Mouse (Mus musculus) cerebellum, adult 2 months (tissue): ENCODE data around the gene Slc2a4. TPM values are rescaled to one million over a fixed set of nuclear protein-coding genes. Genes with fewer than 3 reads are reported as not detected.
"Not testable (repeated sequence)": the region's sequence is repeated elsewhere in the genome, so short reads cannot be mapped to it uniquely, and the experiment has no call there.

ENCODE experiments used
- DNase-seq, 2 experiments: peaks; one replicate each; pipeline ENCODE4 v3.0.0; 2021
- H3K27ac ChIP-seq: fragments of 200-500 bp; 2 replicates; pipeline ENCODE4 v1.5.1; 2012; ENCODE audit warnings: low read length, control low read depth, inconsistent platforms; ENCODE audit not compliant: insufficient read depth
- H3K27me3 ChIP-seq: fragments of 200-500 bp; 2 replicates; pipeline ENCODE4 v1.6.1; 2012; ENCODE audit warnings: inconsistent platforms, mild to moderate bottlenecking, low read length, moderate library complexity; ENCODE audit not compliant: control insufficient read depth, insufficient read depth
- H3K4me1 ChIP-seq: fragments of 200-500 bp; 2 replicates; pipeline ENCODE4 v1.6.1; 2011; ENCODE audit warnings: low read length; ENCODE audit not compliant: control insufficient read depth, insufficient read depth
- H3K4me3 ChIP-seq: fragments of 200-500 bp; replicated peaks from 2 replicates; pipeline ENCODE3; 2011; ENCODE audit warnings: mild to moderate bottlenecking, low read depth, low read length, control low read depth; ENCODE audit not compliant: insufficient read depth
- CTCF ChIP-seq: fragments of 200-500 bp; IDR thresholded peaks from 2 replicates; pipeline ENCODE4 v1.5.1; 2011; ENCODE audit warnings: low read depth, mild to moderate bottlenecking, control low read depth, low read length, moderate library complexity, borderline replicate concordance; ENCODE audit not compliant: insufficient read depth
- POLR2A ChIP-seq: fragments of 200-500 bp; IDR thresholded peaks from 2 replicates; pipeline ENCODE4 v1.6.1; 2011; ENCODE audit warnings: low read length, control low read depth, borderline replicate concordance; ENCODE audit not compliant: insufficient read depth
- WGBS: fragments of 180-500 bp; shearing (Covaris S2); methylation state at CpG from one replicate; pipeline ENCODE4 v1.1.7; 2018; 5-methylcytosine and 5-hydroxymethylcytosine counted together
- polyA plus RNA-seq: library from polyadenylated mRNA; depleted of rRNA; stranded (reverse); fragments of >200 nt; gene quantifications from 2 replicates; pipeline ENCODE4 v1.2.3, GENCODE M21; 2012

Slc2a4 gene
- polyA plus RNA-seq, 1 experiment = 5.9 TPM

GRCm38 (mm10) chr11:69921114-69922011, 26.6 kb downstream of the Slc2a4 start, which contains the start of gene Eif5a:
Gene Eif5a, minus strand, starts transcription at chr11:69921958.
- H3K27me3 ChIP-seq = no peaks in the 10 kb centered on the region
- H3K4me3 ChIP-seq = peak within 1 kb of the TSS; percentile 82
- peak; percentile 100 for DNase-seq
- under 1% methylated on average over 75 of the region's 78 CpGs for WGBS
- TF ChIP-seq CTCF = peak; percentile 71; the same call in 1 of the 2 replicates
- peak; percentile 75 for TF ChIP-seq POLR2A
- H3K4me1 ChIP-seq = no peaks in the 10 kb centered on the region
- H3K27ac ChIP-seq = peak within 1 kb of the TSS; percentile 93

- DNase-seq = peak; percentile 47 to 48
- Histone ChIP-seq H3K4me3 (peak overlapping the region; percentile 80), H3K27ac (peak overlapping the region; percentile 93), H3K4me1 (no peaks in the 10 kb centered on the region), H3K27me3 (no peaks in the 10 kb centered on the region)
- WGBS = 1% methylated on average over 65 of the region's 65 CpGs
- TF ChIP-seq POLR2A = no peak
- no peak for TF ChIP-seq CTCF
Measured at GRCm38 (mm10) chr11:69920266-69921031, 27.5 kb downstream of the Slc2a4 start.

- H3K4me1 ChIP-seq = 0 out of 2 replicates have a peak, but pooled peaks cover 2% of the 10 kb centered on the region
- H3K4me3 ChIP-seq = peak overlapping the region; percentile 80
- TF ChIP-seq CTCF = no peak
- TF ChIP-seq POLR2A = no peak
- under 1% methylated on average over 17 of the region's 17 CpGs for WGBS
- no peak overlapping the region for H3K27ac ChIP-seq
- no peaks in the 10 kb centered on the region for H3K27me3 ChIP-seq
- DNase-seq = peak; percentile 42 to 59
Measured at GRCm38 (mm10) chr11:69919661-69920265, 28.2 kb downstream of the Slc2a4 start.

GRCm38 (mm10) chr11:69919053-69919452, 28.9 kb downstream of the Slc2a4 start:
- no peak overlapping the region for H3K27ac ChIP-seq
- H3K4me1 ChIP-seq = 0 out of 2 replicates have a peak, but pooled peaks cover 2% of the 10 kb centered on the region
- WGBS = 61% methylated on average over 9 of the region's 9 CpGs
- H3K27me3 ChIP-seq = no peaks in the 10 kb centered on the region
- peak in 1 of 2 experiments; percentile 15 for DNase-seq
- H3K4me3 ChIP-seq = no peak overlapping the region
- TF ChIP-seq POLR2A (no peak), CTCF (no peak)

GRCm38 (mm10) chr11:69918118-69918517, 29.9 kb downstream of the Slc2a4 start:
- Histone ChIP-seq H3K27ac (no peak overlapping the region), H3K4me3 (no peak overlapping the region), H3K4me1 (peaks cover 5% of the 10 kb centered on the region; the same call in 1 of the 2 replicates), H3K27me3 (no peaks in the 10 kb centered on the region)
- no peak for DNase-seq
- TF ChIP-seq POLR2A = no peak
- TF ChIP-seq CTCF = no peak
- 79% methylated on average over 5 of the region's 5 CpGs for WGBS

- H3K4me3 ChIP-seq = no peak overlapping the region
- DNase-seq = no peak
Measured at GRCm38 (mm10) chr11:69917379-69917948, 30.5 kb downstream of the Slc2a4 start.

GRCm38 (mm10) chr11:69916652-69917378, 31.2 kb downstream of the Slc2a4 start:
- H3K27me3 ChIP-seq, H3K4me3 ChIP-seq, DNase-seq, H3K4me1 ChIP-seq, H3K27ac ChIP-seq: not testable (repeated sequence)
- 49% methylated on average over 7 of the region's 7 CpGs for WGBS

More at GRCm38 (mm10) chr11:69917379-69917948, 30.5 kb downstream of the Slc2a4 start:
- TF ChIP-seq POLR2A (no peak), CTCF (no peak)
- Histone ChIP-seq H3K4me1 (peaks cover 5% of the 10 kb centered on the region; the same call in 1 of the 2 replicates), H3K27me3 (no peaks in the 10 kb centered on the region), H3K27ac (no peak overlapping the region)
- 72% methylated on average over 8 of the region's 8 CpGs for WGBS
